Mouse (Mus musculus) cerebellum, adult 2 months (tissue): ENCODE measurements around the gene Tenm3.

Experiments
- CTCF ChIP-seq: fragments of 200-500 bp; IDR thresholded peaks from 2 replicates; pipeline ENCODE4 v1.5.1; 2011; ENCODE audit warnings: low read depth, mild to moderate bottlenecking, control low read depth, low read length, moderate library complexity, borderline replicate concordance; ENCODE audit not compliant: insufficient read depth
- POLR2A ChIP-seq: fragments of 200-500 bp; IDR thresholded peaks from 2 replicates; pipeline ENCODE4 v1.6.1; 2011; ENCODE audit warnings: low read length, control low read depth, borderline replicate concordance; ENCODE audit not compliant: insufficient read depth

GRCm38 (mm10) chr8:48636979-48637378 is 206.8 kb downstream of the Tenm3 start:
- no peak for TF ChIP-seq CTCF
- no peak for TF ChIP-seq POLR2A
